Mouse (Mus musculus): ENCODE data around the gene Lsg1. TPM values are rescaled to one million over a fixed set of nuclear protein-coding genes. Genes with fewer than 3 reads are reported as not detected.

The Lsg1 gene
- total and polyA plus RNA-seq, 2 experiments from 2014 or later, result 27.7 to 41.4 TPM

- peak; percentile 33; the same call in 1 of the 2 replicates for TF ChIP-seq CTCF (IDR thresholded peaks at IDR 0.05; ENCODE audit: low read depth)
- Histone ChIP-seq H3K4me1 (ENCODE audit: insufficient read depth) (no peaks in the 10 kb centered on the region), H3K9me3 (ENCODE audit: low read length) (no peaks in the 10 kb centered on the region), H3K27ac (ENCODE audit: low read depth, low read length) (no peak overlapping the region), H3K4me3 (ENCODE audit: low read depth, low read length) (no peak overlapping the region), H3K4me2 (ENCODE audit: low read depth) (no peak overlapping the region), H3K9ac (no peak overlapping the region), H3K36me3 (ENCODE audit: insufficient read depth) (peaks cover 51% of the 10 kb centered on the region), H3K27me3 (ENCODE audit: insufficient read depth, low read length) (no peaks in the 10 kb centered on the region)
- ATAC-seq (no peak), DNase-seq (no peak)
- 62% methylated on average over 3 of the region's 3 CpGs for WGBS
Observed at GRCm38 (mm10) chr16:30521147-30521546, 66.2 kb downstream of the Lsg1 start.

- Histone ChIP-seq H3K4me3 (ENCODE audit: low read depth, low read length) (no peak overlapping the region), H3K9ac (no peak overlapping the region), H3K27ac (ENCODE audit: low read depth, low read length) (no peak overlapping the region), H3K9me3 (ENCODE audit: low read length) (no peaks in the 10 kb centered on the region), H3K4me2 (ENCODE audit: low read depth) (no peak overlapping the region), H3K27me3 (ENCODE audit: insufficient read depth, low read length) (no peaks in the 10 kb centered on the region), H3K36me3 (ENCODE audit: insufficient read depth) (peaks cover 53% of the 10 kb centered on the region), H3K4me1 (ENCODE audit: insufficient read depth) (no peaks in the 10 kb centered on the region)
- DNase-seq (peak; percentile 86), ATAC-seq (peak; percentile 49; the same call in 1 of the 2 replicates)
- 14% methylated on average over 9 of the region's 9 CpGs for WGBS
- TF ChIP-seq CTCF (IDR thresholded peaks at IDR 0.05; ENCODE audit: low read depth), result peak; percentile 83
Observed at GRCm38 (mm10) chr16:30520361-30520823, 67.0 kb downstream of the Lsg1 start.

GRCm38 (mm10) chr16:30518635-30519034 is 68.8 kb downstream of the Lsg1 start:
- no peak for TF ChIP-seq CTCF (IDR thresholded peaks at IDR 0.05; ENCODE audit: low read depth)
- WGBS, result 72% methylated on average over 9 of the region's 9 CpGs
- no peak overlapping the region for H3K4me3 ChIP-seq (ENCODE audit: low read depth, low read length)
- no peaks in the 10 kb centered on the region for H3K4me1 ChIP-seq (ENCODE audit: insufficient read depth)
- H3K27ac ChIP-seq (ENCODE audit: low read depth, low read length), result no peak overlapping the region
- H3K9me3 ChIP-seq (ENCODE audit: low read length), result no peaks in the 10 kb centered on the region
- no peaks in the 10 kb centered on the region for H3K27me3 ChIP-seq (ENCODE audit: insufficient read depth, low read length)
- H3K4me2 ChIP-seq (ENCODE audit: low read depth), result no peak overlapping the region
- H3K9ac ChIP-seq, result no peak overlapping the region
- ATAC-seq (no peak), DNase-seq (no peak)
- H3K36me3 ChIP-seq (ENCODE audit: insufficient read depth), result peaks cover 58% of the 10 kb centered on the region

- Histone ChIP-seq H3K4me2 (ENCODE audit: low read depth) (no peak overlapping the region), H3K36me3 (ENCODE audit: insufficient read depth) (peaks cover 59% of the 10 kb centered on the region), H3K27ac (ENCODE audit: low read depth, low read length) (no peak overlapping the region), H3K9me3 (ENCODE audit: low read length) (no peaks in the 10 kb centered on the region), H3K27me3 (ENCODE audit: insufficient read depth, low read length) (no peaks in the 10 kb centered on the region), H3K4me1 (ENCODE audit: insufficient read depth) (no peaks in the 10 kb centered on the region), H3K9ac (no peak overlapping the region), H3K4me3 (ENCODE audit: low read depth, low read length) (no peak overlapping the region)
- WGBS, result 83% methylated on average over 11 of the region's 11 CpGs
- DNase-seq, result no peak
- no peak for TF ChIP-seq CTCF (IDR thresholded peaks at IDR 0.05; ENCODE audit: low read depth)
- ATAC-seq, result no peak
Observed at GRCm38 (mm10) chr16:30517666-30518283, 69.6 kb downstream of the Lsg1 start.

- Histone ChIP-seq H3K36me3 (ENCODE audit: insufficient read depth) (peaks cover 56% of the 10 kb centered on the region), H3K9me3 (ENCODE audit: low read length) (no peaks in the 10 kb centered on the region), H3K27me3 (ENCODE audit: insufficient read depth, low read length) (no peaks in the 10 kb centered on the region), H3K27ac (ENCODE audit: low read depth, low read length) (no peak overlapping the region), H3K4me3 (ENCODE audit: low read depth, low read length) (no peak overlapping the region), H3K4me2 (ENCODE audit: low read depth) (no peak overlapping the region), H3K4me1 (ENCODE audit: insufficient read depth) (no peaks in the 10 kb centered on the region), H3K9ac (no peak overlapping the region)
- DNase-seq (no peak), ATAC-seq (no peak)
- TF ChIP-seq CTCF (IDR thresholded peaks at IDR 0.05; ENCODE audit: low read depth), result no peak
- WGBS, result 96% methylated on average over 9 of the region's 9 CpGs
Observed at GRCm38 (mm10) chr16:30516993-30517392, 70.4 kb downstream of the Lsg1 start.

GRCm38 (mm10) chr16:30515418-30515817 is 72.0 kb downstream of the Lsg1 start:
- no peak overlapping the region for H3K4me3 ChIP-seq (ENCODE audit: low read depth, low read length)
- peak; percentile 30 for DNase-seq
- H3K4me2 ChIP-seq (ENCODE audit: low read depth), result no peak overlapping the region
- no peaks in the 10 kb centered on the region for H3K9me3 ChIP-seq (ENCODE audit: low read length)
- H3K36me3 ChIP-seq (ENCODE audit: insufficient read depth), result peaks cover 51% of the 10 kb centered on the region
- H3K9ac ChIP-seq, result no peak overlapping the region
- no peak for ATAC-seq
- H3K27me3 ChIP-seq (ENCODE audit: insufficient read depth, low read length), result no peaks in the 10 kb centered on the region
- 69% methylated on average over 12 of the region's 12 CpGs for WGBS
- H3K27ac ChIP-seq (ENCODE audit: low read depth, low read length), result no peak overlapping the region
- H3K4me1 ChIP-seq (ENCODE audit: insufficient read depth), result no peaks in the 10 kb centered on the region
- peak; percentile 61 for TF ChIP-seq CTCF (IDR thresholded peaks at IDR 0.05; ENCODE audit: low read depth)

- no peak overlapping the region for H3K4me3 ChIP-seq (ENCODE audit: low read depth, low read length)
- 71% methylated on average over 20 of the region's 20 CpGs for WGBS
- DNase-seq (no peak), ATAC-seq (no peak)
- TF ChIP-seq CTCF (IDR thresholded peaks at IDR 0.05; ENCODE audit: low read depth), result no peak
- H3K9me3 ChIP-seq (ENCODE audit: low read length), result no peaks in the 10 kb centered on the region
- H3K36me3 ChIP-seq (ENCODE audit: insufficient read depth), result peaks cover 47% of the 10 kb centered on the region
- peaks cover 5% of the 10 kb centered on the region; the same call in 1 of the 2 replicates for H3K4me1 ChIP-seq (ENCODE audit: insufficient read depth)
- H3K27me3 ChIP-seq (ENCODE audit: insufficient read depth, low read length), result no peaks in the 10 kb centered on the region
- H3K4me2 ChIP-seq (ENCODE audit: low read depth), result no peak overlapping the region
- no peak overlapping the region for H3K9ac ChIP-seq
- no peak overlapping the region for H3K27ac ChIP-seq (ENCODE audit: low read depth, low read length)
Observed at GRCm38 (mm10) chr16:30513050-30514024, 74.1 kb downstream of the Lsg1 start.

Measured in forebrain, postnatal 0 days (tissue).